Mouse (Mus musculus) T-helper 2 cell (primary cell): ENCODE data around the gene Zfp493.
"Not testable (repeated sequence)": the region's sequence is repeated elsewhere in the genome, so short reads cannot be mapped to it uniquely, and the experiment has no call there.

Experiments
- in situ Hi-C: fragments of 300-600 bp; cut with MboI, MseI; formaldehyde crosslinking; loops from one replicate; pipeline ENCODE4 v1.15.1; 2025; ENCODE audit warnings: high pct_unique_total_duplicates

Gene Zfp493

GRCm38 (mm10) chr13:67779265-67780221, at the start of gene Zfp493:
Zfp493 (plus strand) TSS chr13:67779693.
- in situ Hi-C loops, result no loop called here

DNA sequence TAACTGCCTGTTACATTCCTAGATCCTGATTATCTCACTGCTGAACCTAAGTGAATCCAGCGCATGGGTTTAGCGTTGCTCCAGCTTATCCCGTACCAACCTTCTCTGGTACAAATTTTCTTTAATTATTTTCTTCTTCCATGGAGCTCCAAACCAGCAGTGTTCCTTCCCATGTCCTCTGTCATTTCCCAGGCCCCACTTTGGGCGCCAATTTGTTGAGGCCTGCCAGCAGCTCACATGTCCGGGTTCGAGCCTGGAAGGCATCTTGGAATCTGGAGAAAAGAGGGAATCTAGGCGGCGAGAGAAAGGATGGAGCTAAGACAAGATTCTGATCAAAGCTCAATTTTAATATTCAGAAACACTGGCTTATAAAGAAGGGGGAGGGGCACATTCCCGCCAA, 45.1 kb upstream of the Zfp493 start:
- in situ Hi-C loops, result not testable (repeated sequence)

DNA sequence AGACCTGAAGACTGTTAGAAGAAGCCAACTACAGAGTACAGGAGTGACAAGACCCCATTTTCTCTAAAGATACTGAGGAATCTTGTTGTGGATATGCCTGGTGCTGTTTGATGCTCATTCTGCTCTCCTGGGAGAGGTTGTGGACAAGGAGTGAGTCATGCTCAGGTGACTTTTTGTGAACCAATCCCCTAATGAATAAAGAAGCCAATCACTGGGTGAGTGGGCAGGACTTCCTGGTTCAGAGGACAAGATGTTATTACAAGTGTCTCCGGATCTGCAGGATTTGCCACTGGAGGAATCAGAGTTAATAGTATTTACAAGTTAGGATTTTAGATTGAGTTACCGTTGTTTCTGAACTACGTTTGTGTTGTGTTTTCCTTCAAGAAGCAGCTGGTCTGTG, 36.6 kb upstream of the Zfp493 start:
- in situ Hi-C loops, result no loop called here

DNA sequence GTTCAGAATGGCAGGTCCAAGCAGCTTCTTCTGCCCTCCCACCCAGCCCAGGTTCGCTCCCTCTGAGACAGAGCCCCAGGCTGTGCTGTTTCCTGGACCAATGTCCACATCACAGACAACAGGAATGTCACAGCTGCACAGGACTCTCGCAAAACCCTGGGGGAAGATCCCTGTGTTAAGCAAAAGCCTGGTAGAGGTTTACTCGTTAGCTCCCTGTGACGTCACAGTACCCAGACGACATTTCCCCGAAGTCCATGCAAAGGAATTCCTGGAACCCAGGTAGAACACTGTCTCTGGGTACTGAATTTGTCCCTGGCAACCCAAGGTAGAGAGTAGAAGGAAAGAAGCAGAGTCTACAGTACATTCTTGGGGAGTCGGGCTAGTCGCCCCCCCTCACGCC, 35.6 kb upstream of the Zfp493 start:
- in situ Hi-C loops, result no loop called here

GRCm38 (mm10) chr13:67754333-67755306, 24.9 kb upstream of the Zfp493 start, which contains the start of gene Zfp85:
Zfp85 (minus strand) TSS chr13:67755228.
- in situ Hi-C loops, result loop anchor here (5.0 kb wide), 1 partner anchor 68 kb away; no protein-coding TSS in a partner anchor

DNA sequence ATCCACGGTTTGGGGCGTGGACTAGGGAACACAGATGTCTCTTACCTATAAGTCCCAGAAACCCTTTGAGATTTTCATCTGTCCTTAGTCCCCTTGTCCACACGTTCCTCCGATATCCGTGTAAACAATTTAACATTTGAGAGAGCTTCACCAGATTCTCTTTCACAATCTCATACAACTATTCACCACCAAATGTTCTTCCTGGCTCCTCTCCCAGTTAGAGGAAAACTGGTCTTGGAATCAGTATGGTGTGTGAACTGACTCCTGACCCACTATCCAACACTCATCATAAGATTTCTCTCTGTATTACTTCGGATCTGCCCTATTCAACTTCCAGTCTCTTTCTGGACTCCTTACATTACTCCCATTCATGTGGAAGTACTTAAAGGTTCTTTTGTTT, 23.7 kb upstream of the Zfp493 start:
- in situ Hi-C loops, result no loop called here

GRCm38 (mm10) chr13:67759966-67760365, 19.5 kb upstream of the Zfp493 start:
- in situ Hi-C loops, result no loop called here

- in situ Hi-C loops, result no loop called here
These were observed 16.3 kb upstream of the Zfp493 start for GRCm38 (mm10) chr13:67763031-67763768.

- in situ Hi-C loops, result no loop called here
These were observed 12.5 kb downstream of the Zfp493 start for GRCm38 (mm10) chr13:67791921-67792455.

DNA sequence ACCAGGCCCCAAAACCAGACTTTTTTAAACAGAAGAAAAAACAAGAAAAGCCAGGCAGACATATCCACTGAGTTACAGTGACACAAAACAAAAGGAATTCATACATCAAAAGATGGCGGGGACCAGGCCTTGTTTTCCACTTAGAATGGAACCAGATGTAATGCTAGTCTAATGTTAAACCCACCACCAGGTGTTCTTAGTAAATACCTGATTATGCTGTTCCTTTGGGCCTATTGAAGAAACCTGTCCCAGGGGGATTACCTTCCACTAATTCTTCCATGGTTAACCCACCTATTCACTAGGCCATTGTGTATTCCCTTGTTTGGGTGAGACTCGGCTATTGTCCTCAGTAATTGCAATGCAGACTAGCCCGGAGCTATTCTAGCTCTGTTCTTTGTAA, 19.1 kb downstream of the Zfp493 start:
- in situ Hi-C loops, result no loop called here

- in situ Hi-C loops, result not testable (repeated sequence)
These were observed 19.7 kb downstream of the Zfp493 start for GRCm38 (mm10) chr13:67799151-67799550.

- in situ Hi-C loops, result loop anchor here (5.0 kb wide), 1 partner anchor 179 kb away; no protein-coding TSS in a partner anchor
These were observed 32.2 kb downstream of the Zfp493 start for GRCm38 (mm10) chr13:67811651-67812210.

DNA sequence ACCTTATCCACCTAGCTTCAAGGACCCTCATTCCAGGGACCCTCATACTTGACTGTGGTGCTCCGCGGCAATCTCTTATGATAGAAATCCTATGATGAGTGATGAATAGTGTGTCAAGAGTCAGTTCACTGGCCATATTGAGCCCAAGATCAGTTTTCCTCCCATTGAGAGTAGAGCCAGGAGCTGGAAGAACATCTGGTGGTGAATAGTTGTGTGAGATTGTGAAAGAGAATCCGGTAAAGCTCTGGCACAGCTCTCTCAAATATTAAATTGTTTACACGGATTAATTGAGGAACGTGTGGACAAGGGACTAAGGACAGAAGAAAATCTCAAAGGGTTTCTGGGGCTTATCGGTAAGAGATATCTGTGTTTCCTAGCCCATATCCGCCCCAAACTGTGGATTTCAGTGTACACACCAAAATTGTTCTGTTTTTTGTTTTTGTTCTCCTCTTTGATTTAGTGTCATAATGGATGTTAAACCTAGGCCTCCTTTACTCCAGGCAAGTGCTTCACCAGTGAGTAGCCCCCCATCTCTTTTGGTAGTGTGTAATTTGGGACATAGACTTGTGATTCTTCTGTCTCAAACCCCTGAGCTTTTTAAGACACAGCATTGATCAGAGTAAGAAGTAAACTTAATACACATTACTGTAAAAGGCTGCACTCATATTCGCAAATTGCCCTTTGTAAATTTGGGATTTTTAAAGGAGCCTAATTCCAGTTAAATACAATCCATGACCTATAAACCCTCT, 33.6 kb downstream of the Zfp493 start:
- in situ Hi-C loops, result loop anchor here (5.0 kb wide), 1 partner anchor 181 kb away; no protein-coding TSS in a partner anchor

DNA sequence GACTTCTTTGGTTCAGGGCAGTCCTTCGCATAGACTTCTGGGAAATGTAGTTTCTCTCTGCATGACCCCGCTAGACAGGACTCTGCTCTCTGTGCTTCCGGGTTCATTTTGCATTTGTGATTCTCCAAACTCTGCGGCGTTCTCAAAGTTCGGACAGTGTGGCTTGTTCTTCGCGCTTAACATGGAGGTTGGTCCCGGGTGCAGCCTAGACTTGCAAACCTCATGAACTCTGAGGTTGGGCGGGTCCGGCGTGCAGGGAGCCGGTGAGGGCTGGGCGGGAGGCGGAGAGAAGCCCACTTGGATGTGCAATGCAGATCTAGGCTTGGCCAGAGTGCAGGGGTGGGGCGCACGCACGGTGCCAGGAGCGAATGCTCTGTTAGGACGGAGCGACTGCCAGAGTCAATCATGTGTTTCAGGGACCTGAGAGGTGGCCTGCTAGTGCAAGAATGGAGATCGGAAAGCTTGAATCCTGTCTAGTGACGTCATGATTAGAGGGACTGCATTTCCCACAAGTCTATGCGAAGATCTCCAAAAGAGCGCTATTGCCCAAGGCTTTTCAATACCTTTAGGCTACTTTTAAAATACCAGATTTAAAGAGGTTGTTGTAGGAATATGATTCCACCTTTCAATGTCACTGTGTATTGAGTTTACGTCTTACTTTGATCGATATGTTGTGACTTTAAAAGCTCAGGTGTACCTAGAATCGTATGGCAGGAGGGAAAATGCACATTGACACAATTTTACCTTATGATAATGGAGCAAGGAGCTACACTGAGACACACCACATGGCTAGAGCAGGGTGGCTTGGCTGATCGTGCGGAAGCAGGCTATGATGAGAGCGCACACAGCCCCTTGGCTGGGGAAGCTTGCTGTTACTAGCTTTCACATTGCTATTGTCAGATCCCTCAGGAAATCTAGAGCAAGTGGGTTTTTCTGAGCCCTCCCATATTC, 34.5 kb downstream of the Zfp493 start, which contains the start of gene Zfp273:
TSS of gene Zfp273 (plus strand) at position 31 of the 951 bp plus-strand sequence.
- in situ Hi-C loops, result loop anchor here (5.0 kb wide), 1 partner anchor 182 kb away; no protein-coding TSS in a partner anchor

- in situ Hi-C loops, result no loop called here
These were observed 39.1 kb downstream of the Zfp493 start for GRCm38 (mm10) chr13:67818636-67819035.

GRCm38 (mm10) chr13:67830911-67831336, 51.4 kb downstream of the Zfp493 start, which contains the start of gene Gm10037:
Gm10037 (plus strand) TSS chr13:67831106.
- in situ Hi-C loops, result no loop called here

DNA sequence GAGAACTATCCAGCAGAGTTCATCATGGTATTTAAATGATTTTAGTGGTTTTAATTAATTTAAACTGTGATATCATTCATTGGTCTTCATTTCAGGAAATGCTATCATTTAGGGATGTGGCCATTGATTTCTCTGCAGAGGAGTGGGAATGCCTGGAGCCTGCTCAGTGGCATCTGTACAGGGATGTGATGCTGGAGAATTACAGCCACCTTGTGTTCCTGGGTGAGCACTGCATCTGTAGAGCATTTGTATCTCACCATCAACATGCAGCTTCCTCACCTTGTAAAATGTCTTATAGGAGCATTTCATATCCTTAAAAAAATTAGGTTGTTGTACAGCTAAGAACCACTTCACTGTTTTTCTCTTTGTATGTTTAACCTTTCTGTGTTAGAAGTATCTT, 53.6 kb downstream of the Zfp493 start:
- in situ Hi-C loops, result not testable (repeated sequence)
